Mouse (Mus musculus) heart, embryonic 14.5 days (tissue): ENCODE data around the gene Tgfbr3l. TPM values are rescaled to one million over a fixed set of nuclear protein-coding genes. Genes with fewer than 3 reads are reported as not detected.

Experiments
- ATAC-seq: fragments of 200-750 bp; cut with Nextera tagmentation; 2 replicates; pipeline ENCODE4 v1.8.0; 2017; ENCODE audit warnings: low read depth, moderate TSS enrichment; ENCODE audit not compliant: insufficient number of reproducible peaks, insufficient read depth, low FRiP score
- H3K27ac ChIP-seq, 2 experiments: fragments of 200-500 bp in 1 of 2; fragments of 300-500 bp in 1 of 2; sonication (generic) in 1 of 2; replicated peaks in 1 of 2; 2 replicates each; pipeline ENCODE4 v1.5.1; 2012 to 2014; ENCODE audit warnings: low read depth in 2 of 2, low read length in 2 of 2, control low read depth in 1 of 2, mild to moderate bottlenecking in 1 of 2, mixed read lengths in 1 of 2; ENCODE audit not compliant: control insufficient read depth in 1 of 2, insufficient read depth in 1 of 2
- H3K27me3 ChIP-seq: fragments of 300-500 bp; sonication (generic); 2 replicates; pipeline ENCODE4 v1.6.1; 2014; ENCODE audit warnings: mild to moderate bottlenecking, low read length, control low read depth; ENCODE audit not compliant: control insufficient read depth, insufficient read depth
- H3K36me3 ChIP-seq: fragments of 300-500 bp; sonication (generic); 2 replicates; pipeline ENCODE4 v1.6.1; 2014; ENCODE audit warnings: mild to moderate bottlenecking, control low read depth, low read length, mixed read lengths; ENCODE audit not compliant: control insufficient read depth, insufficient read depth
- H3K4me1 ChIP-seq, 2 experiments: fragments of 200-500 bp in 1 of 2; fragments of 300-500 bp in 1 of 2; sonication (generic) in 1 of 2; 2 replicates each; pipeline ENCODE4 v1.6.1; 2012 to 2014; ENCODE audit warnings: low read length in 2 of 2, control low read depth in 1 of 2, mixed read lengths in 1 of 2; ENCODE audit not compliant: control insufficient read depth in 2 of 2, insufficient read depth in 2 of 2
- H3K4me2 ChIP-seq: fragments of 300-500 bp; sonication (generic); 2 replicates; pipeline ENCODE4 v1.6.1; 2014; ENCODE audit warnings: mild to moderate bottlenecking, low read length
- H3K4me3 ChIP-seq, 2 experiments: fragments of 200-500 bp in 1 of 2; fragments of 300-500 bp in 1 of 2; sonication (generic) in 1 of 2; 2 replicates each; pipeline ENCODE4 v1.5.1; 2012 to 2014; ENCODE audit warnings: low read length in 2 of 2, mild to moderate bottlenecking in 2 of 2, control low read depth in 1 of 2, low read depth in 1 of 2, moderate library complexity in 1 of 2; ENCODE audit not compliant: control insufficient read depth in 1 of 2, insufficient read depth in 1 of 2
- H3K9ac ChIP-seq: fragments of 300-500 bp; sonication (generic); 2 replicates; pipeline ENCODE4 v1.6.1; 2014; ENCODE audit warnings: mild to moderate bottlenecking, low read length
- H3K9me3 ChIP-seq: fragments of 300-500 bp; sonication (generic); 2 replicates; pipeline ENCODE4 v1.6.1; 2016; ENCODE audit warnings: low read length, control low read depth; ENCODE audit not compliant: control insufficient read depth
- WGBS: fragments of 180-500 bp; shearing (Covaris S2); extraction: QIAGEN DNeasy Blood & Tissue Kit; methylation state at CpG from one replicate; pipeline ENCODE4 v1.1.7; 2014; 5-methylcytosine and 5-hydroxymethylcytosine counted together
- polyA plus RNA-seq: library from polyadenylated mRNA; unstranded; fragments of >200 nt; fragmentation: Nextera tagmentation; extraction: Ambion mirVana; gene quantifications from 2 replicates; pipeline ENCODE4 v1.2.1, GENCODE M21; 2014

Gene Tgfbr3l
- polyA plus RNA-seq, 1 experiment from 2014 or later = 2.6 TPM

GRCm38 (mm10) chr8:4259125-4259804 lies 11.3 kb downstream of the Tgfbr3l start, which contains the start of gene Ctxn1:
Ctxn1 (minus strand) TSS chr8:4259274.
- H3K27me3 ChIP-seq = no peaks in the 10 kb centered on the region
- peaks cover 77% of the 10 kb centered on the region for H3K36me3 ChIP-seq
- no peaks in the 10 kb centered on the region for H3K9me3 ChIP-seq
- peak within 1 kb of the TSS; percentile 98 for H3K4me2 ChIP-seq
- H3K4me3 ChIP-seq = peak within 1 kb of the TSS; percentile 77 to 83
- ATAC-seq = peak; percentile 90
- peak within 1 kb of the TSS; percentile 83 for H3K9ac ChIP-seq
- 7% methylated on average over 32 of the region's 33 CpGs for WGBS
- H3K4me1 ChIP-seq = peaks cover 8 to 13% of the 10 kb centered on the region in 2 experiments; a peak in 3 of 4 replicates
- H3K27ac ChIP-seq = peak within 1 kb of the TSS; percentile 61 to 65

DNA sequence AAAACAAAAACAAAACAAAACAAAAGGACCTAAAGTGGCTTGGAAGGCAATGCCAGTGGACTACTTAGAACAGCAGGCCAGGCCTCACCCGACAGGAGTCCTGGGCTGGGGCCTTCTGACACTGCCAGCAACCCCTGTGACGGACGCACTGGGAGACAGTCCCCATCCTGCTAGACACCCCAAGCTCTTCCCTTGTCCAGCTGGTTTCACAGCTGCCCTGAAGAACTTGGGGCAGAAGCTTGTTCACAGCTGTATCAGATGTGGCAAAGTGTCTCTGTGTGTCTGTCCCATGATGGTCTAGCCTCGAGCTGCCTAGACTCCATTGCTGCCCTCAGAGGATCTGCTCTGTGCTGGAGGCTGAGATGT lies 11.8 kb downstream of the Tgfbr3l start:
- Histone ChIP-seq H3K4me1 (peaks cover 8 to 12% of the 10 kb centered on the region in 2 experiments; a peak in 3 of 4 replicates), H3K4me2 (no peak overlapping the region), H3K4me3 (no peak overlapping the region), H3K9ac (0 out of 2 replicates have a peak overlapping the region, but pooled peaks have one; percentile 0), H3K36me3 (peaks cover 77% of the 10 kb centered on the region), H3K9me3 (no peaks in the 10 kb centered on the region), H3K27ac (no peak overlapping the region), H3K27me3 (no peaks in the 10 kb centered on the region)
- WGBS = 82% methylated on average over 4 of the region's 4 CpGs
- no peak for ATAC-seq

- ATAC-seq = no peak
- Histone ChIP-seq H3K4me3 (no peak overlapping the region), H3K27ac (no peak overlapping the region), H3K9ac (no peak overlapping the region), H3K36me3 (peaks cover 86% of the 10 kb centered on the region), H3K4me2 (no peak overlapping the region), H3K4me1 (peaks cover 2 to 3% of the 10 kb centered on the region in 2 experiments; a peak in 2 of 4 replicates), H3K27me3 (no peaks in the 10 kb centered on the region), H3K9me3 (no peaks in the 10 kb centered on the region)
- 82% methylated on average over 8 of the region's 8 CpGs for WGBS
Measured at GRCm38 (mm10) chr8:4263105-4263791, 15.2 kb downstream of the Tgfbr3l start.

DNA sequence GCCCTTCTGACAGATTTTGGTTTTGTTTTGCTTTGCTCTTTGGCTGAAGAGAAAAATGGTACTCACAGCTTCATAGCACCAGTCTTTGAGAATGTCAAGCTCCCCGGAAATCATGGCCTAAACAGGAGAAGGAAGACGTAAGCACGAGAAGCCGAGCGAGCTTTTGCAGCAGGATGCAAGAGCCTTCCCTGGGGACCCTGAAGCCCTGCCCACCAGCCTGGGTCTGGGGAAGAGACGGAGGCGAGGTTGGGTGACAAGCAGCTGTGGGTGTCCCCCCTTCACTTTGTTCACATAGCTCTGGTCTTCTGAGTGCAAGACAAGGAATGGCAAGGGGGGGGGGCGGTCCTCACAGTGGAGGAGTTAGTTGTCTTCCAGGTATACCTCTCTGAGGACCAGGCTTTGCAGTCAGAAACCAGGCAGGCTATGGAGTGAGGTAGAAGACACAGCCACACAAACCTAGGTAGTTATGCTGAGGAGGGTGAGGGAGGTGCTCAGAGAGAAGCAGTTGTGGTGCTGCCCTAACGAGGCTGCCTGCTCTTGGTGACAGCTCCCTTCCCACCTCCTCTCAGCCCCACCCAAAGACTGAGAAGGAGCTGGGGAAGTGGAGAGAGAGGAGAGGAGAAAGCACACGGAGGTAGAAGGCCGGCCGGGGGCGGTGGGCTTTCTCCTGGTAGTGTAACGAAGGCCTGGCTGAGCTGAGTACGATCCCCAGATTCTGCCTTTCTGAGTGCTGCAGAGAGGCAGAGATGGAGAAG lies 17.3 kb downstream of the Tgfbr3l start:
- H3K36me3 ChIP-seq = peaks cover 100% of the 10 kb centered on the region
- no peak overlapping the region for H3K27ac ChIP-seq
- no peak for ATAC-seq
- H3K4me1 ChIP-seq = no peaks in the 10 kb centered on the region
- no peaks in the 10 kb centered on the region for H3K9me3 ChIP-seq
- no peaks in the 10 kb centered on the region for H3K27me3 ChIP-seq
- no peak overlapping the region for H3K4me3 ChIP-seq
- WGBS = 93% methylated on average over 15 of the region's 15 CpGs
- H3K9ac ChIP-seq = no peak overlapping the region
- no peak overlapping the region for H3K4me2 ChIP-seq

- Histone ChIP-seq H3K36me3 (peaks cover 99% of the 10 kb centered on the region), H3K4me2 (no peak overlapping the region), H3K27ac (no peak overlapping the region), H3K27me3 (no peaks in the 10 kb centered on the region), H3K9me3 (no peaks in the 10 kb centered on the region), H3K9ac (no peak overlapping the region), H3K4me3 (no peak overlapping the region), H3K4me1 (no peaks in the 10 kb centered on the region)
- no peak for ATAC-seq
- 74% methylated on average over 15 of the region's 15 CpGs for WGBS
Measured at GRCm38 (mm10) chr8:4267627-4268026, 19.6 kb downstream of the Tgfbr3l start.

DNA sequence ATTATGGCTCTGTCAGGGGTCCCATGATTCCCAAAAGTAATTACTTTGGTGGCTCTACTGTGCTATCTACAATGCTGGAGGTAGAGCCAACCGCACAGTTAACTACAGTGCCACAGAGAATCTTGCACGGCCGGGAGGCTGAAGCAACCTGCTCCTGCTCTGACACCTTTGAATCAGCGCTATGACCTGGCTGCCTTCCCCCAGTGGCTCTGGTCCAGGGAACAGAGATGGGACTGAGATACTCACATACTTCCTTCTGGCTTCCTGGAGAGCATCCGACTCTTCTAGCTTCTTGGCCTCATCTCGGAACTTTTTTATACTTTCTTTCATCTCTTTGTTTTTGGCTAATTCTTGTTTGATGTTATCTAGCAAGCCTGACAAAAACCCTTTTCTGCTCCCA lies 21.6 kb downstream of the Tgfbr3l start:
- Histone ChIP-seq H3K9me3 (no peaks in the 10 kb centered on the region), H3K27me3 (no peaks in the 10 kb centered on the region)

DNA sequence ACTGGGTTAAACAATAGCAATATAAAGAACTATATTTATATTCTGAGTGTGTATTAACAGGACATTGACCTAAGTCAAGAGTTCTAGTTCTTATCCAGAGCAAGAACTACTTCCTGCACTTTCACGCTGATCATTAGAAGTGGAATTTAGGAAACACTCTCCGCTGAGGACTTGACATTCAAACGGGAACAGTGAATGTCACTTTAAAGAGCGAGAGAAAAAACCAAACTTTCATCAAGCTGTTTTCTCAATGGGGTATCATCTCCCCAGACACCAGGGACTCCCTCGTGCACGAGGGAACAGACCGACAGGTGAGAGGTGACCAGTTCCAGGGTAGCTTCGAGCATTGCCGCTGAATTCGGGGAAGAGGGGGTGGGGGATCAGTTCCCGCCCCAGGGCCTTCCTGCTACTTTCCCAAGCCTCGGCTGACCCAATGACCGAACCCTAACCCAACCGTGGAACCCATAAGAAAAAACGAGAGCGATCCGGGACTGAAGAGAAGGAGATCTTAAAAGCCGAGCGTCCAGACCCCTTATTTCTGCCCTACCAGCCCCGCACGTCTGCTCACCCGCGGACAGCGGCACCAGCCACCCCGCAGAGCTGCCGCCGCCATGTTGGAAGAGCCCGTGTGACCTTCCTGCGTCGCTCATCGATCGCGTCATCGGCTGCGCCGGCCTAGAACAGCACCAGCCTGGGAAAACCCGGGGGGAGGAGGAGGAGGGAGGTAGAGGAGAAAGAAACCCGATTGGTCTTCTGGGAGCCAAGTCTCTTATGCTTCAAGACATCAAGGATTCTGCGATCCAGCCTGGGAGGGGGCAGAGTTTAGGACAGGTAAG lies 27.5 kb downstream of the Tgfbr3l start, which contains the start of gene Timm44:
Gene Timm44 (minus strand): TSS at position 639 of the 836 bp plus-strand sequence.
- H3K36me3 ChIP-seq = peaks cover 35% of the 10 kb centered on the region
- peak; percentile 93 for ATAC-seq
- peak within 1 kb of the TSS; percentile 48 to 54 for H3K27ac ChIP-seq
- peak within 1 kb of the TSS; percentile 80 for H3K9ac ChIP-seq
- no peaks in the 10 kb centered on the region for H3K27me3 ChIP-seq
- WGBS = under 1% methylated on average over 39 of the region's 39 CpGs
- H3K4me2 ChIP-seq = peak within 1 kb of the TSS; percentile 87
- H3K4me1 ChIP-seq = peaks cover 3 to 10% of the 10 kb centered on the region in 2 experiments; a peak in 3 of 4 replicates
- no peaks in the 10 kb centered on the region for H3K9me3 ChIP-seq
- H3K4me3 ChIP-seq = peak within 1 kb of the TSS; percentile 70 to 85

More for the DNA sequence above, 21.6 kb downstream of the Tgfbr3l start:
- Histone ChIP-seq H3K9ac (no peak overlapping the region), H3K4me1 (peaks cover 0 to 3% of the 10 kb centered on the region in 2 experiments; a peak in 2 of 4 replicates), H3K4me2 (no peak overlapping the region), H3K27ac (no peak overlapping the region), H3K4me3 (no peak overlapping the region), H3K36me3 (peaks cover 94% of the 10 kb centered on the region)
- no peak for ATAC-seq
- WGBS = 92% methylated on average over 6 of the region's 6 CpGs
